Mouse (Mus musculus) midbrain, embryonic 14.5 days (tissue): ENCODE measurements around the gene Rnf220. TPM values are rescaled to one million over a fixed set of nuclear protein-coding genes. Genes with fewer than 3 reads are reported as not detected.

ENCODE experiments used
- ATAC-seq: fragments of 200-750 bp; cut with Nextera tagmentation; 2 replicates; pipeline ENCODE4 v1.8.0; 2017; ENCODE audit warnings: moderate number of reproducible peaks, moderate library complexity; ENCODE audit not compliant: low FRiP score, low TSS enrichment
- DNase-seq: peaks from one replicate; pipeline ENCODE4 v3.0.0-alpha.2; 2015
- H3K27ac ChIP-seq: fragments of 300-500 bp; sonication (generic); replicated peaks from 2 replicates; pipeline ENCODE4 v1.5.1; 2014; ENCODE audit warnings: mild to moderate bottlenecking, low read depth, low read length, moderate library complexity
- H3K27me3 ChIP-seq: fragments of 300-500 bp; sonication (generic); 2 replicates; pipeline ENCODE4 v1.6.1; 2014; ENCODE audit warnings: low read length, control low read depth, mixed read lengths; ENCODE audit not compliant: control insufficient read depth, insufficient read depth
- H3K36me3 ChIP-seq: fragments of 300-500 bp; sonication (generic); 2 replicates; pipeline ENCODE4 v1.6.1; 2014; ENCODE audit warnings: low read length, control low read depth; ENCODE audit not compliant: control insufficient read depth, insufficient read depth
- H3K4me1 ChIP-seq: fragments of 300-500 bp; sonication (generic); 2 replicates; pipeline ENCODE4 v1.6.1; 2014; ENCODE audit warnings: mild to moderate bottlenecking, antibody characterized with exemption, low read length, control low read depth; ENCODE audit not compliant: control insufficient read depth, insufficient read depth
- H3K4me2 ChIP-seq: fragments of 300-500 bp; sonication (generic); 2 replicates; pipeline ENCODE4 v1.6.1; 2014; ENCODE audit warnings: mild to moderate bottlenecking, low read length, moderate library complexity
- H3K4me3 ChIP-seq: fragments of 300-500 bp; sonication (generic); replicated peaks from 2 replicates; pipeline ENCODE4 v1.5.1; 2014; ENCODE audit warnings: low read depth, low read length
- H3K9ac ChIP-seq: fragments of 300-500 bp; sonication (generic); replicated peaks from 2 replicates; pipeline ENCODE4 v1.6.1; 2014; ENCODE audit warnings: mild to moderate bottlenecking, low read length, moderate library complexity
- H3K9me3 ChIP-seq: fragments of 300-500 bp; sonication (generic); 2 replicates; pipeline ENCODE4 v1.6.1; 2016; ENCODE audit warnings: low read length, control low read depth, mixed read lengths; ENCODE audit not compliant: control insufficient read depth
- WGBS: fragments of 180-500 bp; shearing (Covaris S2); extraction: QIAGEN DNeasy Blood & Tissue Kit; methylation state at CpG from one replicate; pipeline ENCODE4 v1.1.7; 2014; 5-methylcytosine and 5-hydroxymethylcytosine counted together
- polyA plus RNA-seq: library from polyadenylated mRNA; unstranded; fragments of >200 nt; fragmentation: Nextera tagmentation; extraction: Ambion mirVana; gene quantifications from 2 replicates; pipeline ENCODE4 v1.2.1, GENCODE M21; 2014

The Rnf220 gene
- polyA plus RNA-seq, 1 experiment from 2014 or later = 103 TPM

- H3K27me3 ChIP-seq = peaks cover 74% of the 10 kb centered on the region
Observed at GRCm38 (mm10) chr4:117373324-117374077, 123.4 kb downstream of the Rnf220 start.

DNA sequence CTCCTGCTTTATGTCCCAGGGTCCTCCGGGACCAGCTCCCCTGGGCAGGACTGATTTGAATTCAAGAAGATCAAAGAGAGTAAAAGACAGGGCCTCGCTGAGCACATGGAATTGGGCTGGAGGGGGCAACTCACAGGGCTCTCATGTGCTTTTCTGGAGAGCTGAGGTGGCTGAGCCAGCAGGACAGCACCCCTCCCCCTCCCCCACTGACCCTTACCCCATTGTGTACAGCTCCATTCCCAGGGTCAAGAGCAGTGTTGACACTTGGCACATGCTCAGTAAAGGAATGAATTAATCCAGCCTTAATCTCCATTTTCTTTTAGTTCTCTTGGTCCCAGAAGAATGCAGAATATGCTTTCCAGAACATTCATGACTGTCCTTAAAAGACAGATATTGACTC lies 125.0 kb downstream of the Rnf220 start:
- WGBS = 4% methylated on average over 2 of the region's 2 CpGs
- H3K9ac ChIP-seq = no peak overlapping the region
- H3K9me3 ChIP-seq = no peaks in the 10 kb centered on the region
- peaks cover 23% of the 10 kb centered on the region for H3K4me1 ChIP-seq
- H3K36me3 ChIP-seq = no peaks in the 10 kb centered on the region
- no peak overlapping the region for H3K4me2 ChIP-seq
- H3K27ac ChIP-seq = no peak overlapping the region
- no peak overlapping the region for H3K4me3 ChIP-seq
- DNase-seq (no peak), ATAC-seq (no peak)
- peaks cover 76% of the 10 kb centered on the region for H3K27me3 ChIP-seq

More at GRCm38 (mm10) chr4:117373324-117374077, 123.4 kb downstream of the Rnf220 start:
- H3K36me3 ChIP-seq = no peaks in the 10 kb centered on the region
- 0% methylated on average over 16 of the region's 16 CpGs for WGBS
- DNase-seq (peak; percentile 76), ATAC-seq (peak; percentile 78)
- H3K4me2 ChIP-seq = peak overlapping the region; percentile 39
- no peak overlapping the region for H3K4me3 ChIP-seq
- no peak overlapping the region; the same call in 1 of the 2 replicates for H3K9ac ChIP-seq
- H3K27ac ChIP-seq = 0 out of 2 replicates have a peak overlapping the region, but pooled peaks have one; percentile 10
- peaks cover 23% of the 10 kb centered on the region for H3K4me1 ChIP-seq
- no peaks in the 10 kb centered on the region for H3K9me3 ChIP-seq

- ATAC-seq = no peak
- WGBS = 62% methylated on average over 5 of the region's 5 CpGs
- Histone ChIP-seq H3K27me3 (peaks cover 75% of the 10 kb centered on the region), H3K4me3 (no peak overlapping the region), H3K27ac (no peak overlapping the region), H3K4me1 (peaks cover 23% of the 10 kb centered on the region), H3K36me3 (no peaks in the 10 kb centered on the region), H3K9me3 (no peaks in the 10 kb centered on the region), H3K9ac (no peak overlapping the region), H3K4me2 (no peak overlapping the region)
- DNase-seq = no peak
Observed at GRCm38 (mm10) chr4:117370354-117370753, 126.5 kb downstream of the Rnf220 start.

- Histone ChIP-seq H3K4me3 (no peak overlapping the region), H3K27ac (no peak overlapping the region), H3K9me3 (no peaks in the 10 kb centered on the region), H3K36me3 (no peaks in the 10 kb centered on the region), H3K27me3 (peaks cover 73% of the 10 kb centered on the region), H3K4me2 (no peak overlapping the region), H3K4me1 (peaks cover 23% of the 10 kb centered on the region), H3K9ac (no peak overlapping the region)
- 86% methylated on average over 3 of the region's 3 CpGs for WGBS
- ATAC-seq (no peak), DNase-seq (no peak)
Observed at GRCm38 (mm10) chr4:117369571-117369970, 127.3 kb downstream of the Rnf220 start.

GRCm38 (mm10) chr4:117367365-117367764 lies 129.5 kb downstream of the Rnf220 start:
- no peak for ATAC-seq
- Histone ChIP-seq H3K9me3 (no peaks in the 10 kb centered on the region), H3K4me3 (no peak overlapping the region), H3K4me2 (no peak overlapping the region), H3K4me1 (peaks cover 7% of the 10 kb centered on the region), H3K36me3 (no peaks in the 10 kb centered on the region), H3K9ac (no peak overlapping the region), H3K27ac (no peak overlapping the region), H3K27me3 (peaks cover 80% of the 10 kb centered on the region)
- 63% methylated on average over 19 of the region's 19 CpGs for WGBS
- no peak for DNase-seq

DNA sequence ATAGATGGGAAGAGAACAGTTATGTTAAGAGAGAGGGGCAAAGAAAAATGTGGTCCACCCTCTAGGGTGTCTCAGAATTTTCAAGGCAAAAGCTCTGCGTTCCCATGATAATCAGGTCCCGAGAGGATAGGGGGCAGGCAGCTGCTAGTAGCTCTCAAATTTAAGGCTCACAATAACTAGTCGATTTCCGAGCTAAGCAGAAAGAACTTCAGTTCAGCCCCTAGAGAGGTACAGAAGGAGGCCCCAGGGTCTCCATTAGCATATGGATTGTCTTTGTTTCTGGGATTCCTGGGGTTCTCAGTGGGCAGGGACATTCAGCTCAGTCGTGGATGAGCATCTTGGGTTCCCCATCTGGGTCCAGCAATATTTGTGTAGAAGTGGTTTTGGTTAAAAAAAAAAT lies 134.8 kb downstream of the Rnf220 start:
- H3K9ac ChIP-seq = no peak overlapping the region
- peak; percentile 52 for DNase-seq
- peaks cover 53% of the 10 kb centered on the region for H3K27me3 ChIP-seq
- H3K27ac ChIP-seq = no peak overlapping the region
- no peak overlapping the region for H3K4me3 ChIP-seq
- H3K4me2 ChIP-seq = no peak overlapping the region
- H3K4me1 ChIP-seq = peaks cover 20% of the 10 kb centered on the region
- no peaks in the 10 kb centered on the region for H3K9me3 ChIP-seq
- ATAC-seq = no peak
- H3K36me3 ChIP-seq = no peaks in the 10 kb centered on the region
- whole genome bisulfite sequencing = 2% methylated on average over 5 of the region's 5 CpGs

DNA sequence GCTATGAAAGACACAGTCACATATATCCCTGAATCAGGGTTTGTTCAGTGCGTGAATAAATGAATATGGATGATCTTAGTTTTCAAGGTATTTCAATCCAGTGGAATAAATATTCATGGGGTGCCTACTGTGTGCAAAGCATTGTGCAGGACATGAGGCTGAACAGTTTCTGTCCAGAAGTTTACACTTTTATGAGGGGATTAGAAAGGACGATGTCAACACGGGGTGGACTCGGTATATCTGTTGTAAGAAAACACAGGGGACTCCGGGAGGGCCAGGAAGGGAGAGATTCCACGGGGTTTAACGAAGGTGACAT lies 135.3 kb downstream of the Rnf220 start:
- Histone ChIP-seq H3K36me3 (no peaks in the 10 kb centered on the region), H3K4me2 (no peak overlapping the region), H3K4me3 (no peak overlapping the region), H3K9ac (no peak overlapping the region), H3K27ac (no peak overlapping the region), H3K4me1 (peaks cover 20% of the 10 kb centered on the region), H3K27me3 (peaks cover 53% of the 10 kb centered on the region), H3K9me3 (no peaks in the 10 kb centered on the region)
- 5% methylated on average over 7 of the region's 7 CpGs for WGBS
- ATAC-seq = 0 out of 2 replicates have a peak, but pooled peaks have one; percentile 4
- peak; percentile 40 for DNase-seq

DNA sequence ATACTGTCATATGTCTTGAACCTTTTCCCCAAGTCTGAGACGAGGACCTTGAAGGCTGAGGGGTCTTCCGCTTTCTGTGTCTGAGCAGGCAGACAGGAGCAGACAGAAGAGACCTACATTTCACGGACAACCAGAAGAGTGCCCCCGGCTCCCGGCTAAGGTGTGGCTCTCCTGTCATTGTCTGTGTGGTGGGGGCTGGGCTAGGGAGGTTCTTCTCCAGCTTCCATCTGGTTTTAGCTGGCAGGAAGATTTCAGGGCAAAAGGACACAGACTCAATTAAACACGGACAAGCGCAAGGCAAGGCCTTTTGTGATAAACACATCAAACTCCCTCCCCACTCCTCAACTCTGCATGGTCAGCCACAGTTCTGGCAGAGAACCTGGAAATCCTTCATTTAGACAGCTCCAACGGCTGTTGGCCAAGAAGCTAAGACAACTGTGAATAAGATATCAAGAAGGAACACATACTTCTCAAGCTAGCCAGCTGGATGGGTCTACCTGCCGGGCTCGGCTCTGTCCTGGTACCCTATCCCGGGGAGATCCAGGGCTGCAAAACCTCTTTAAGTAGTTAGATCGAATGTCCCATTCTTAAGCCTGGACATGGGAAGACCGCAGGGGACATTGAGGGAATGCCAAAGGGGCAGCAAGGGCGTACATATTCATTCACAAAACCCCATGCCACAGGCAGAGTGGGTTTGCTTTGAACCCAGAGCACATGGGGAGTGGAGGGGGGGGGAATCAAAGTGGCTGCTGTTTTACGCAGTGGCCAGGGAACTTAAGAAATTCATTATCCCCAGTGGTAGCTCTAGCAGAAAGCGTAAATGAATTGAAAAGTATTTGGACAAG lies 135.9 kb downstream of the Rnf220 start:
- no peaks in the 10 kb centered on the region for H3K36me3 ChIP-seq
- H3K4me2 ChIP-seq = no peak overlapping the region
- peaks cover 55% of the 10 kb centered on the region for H3K27me3 ChIP-seq
- no peak overlapping the region for H3K9ac ChIP-seq
- H3K9me3 ChIP-seq = no peaks in the 10 kb centered on the region
- ATAC-seq (0 out of 2 replicates have a peak, but pooled peaks have one; percentile 17), DNase-seq (peak; percentile 42)
- no peak overlapping the region for H3K4me3 ChIP-seq
- peaks cover 20% of the 10 kb centered on the region for H3K4me1 ChIP-seq
- 24% methylated on average over 16 of the region's 16 CpGs for WGBS
- H3K27ac ChIP-seq = no peak overlapping the region
